ENCODE assay signal across 8 mouse cellular contexts in the genomic region with DNA sequence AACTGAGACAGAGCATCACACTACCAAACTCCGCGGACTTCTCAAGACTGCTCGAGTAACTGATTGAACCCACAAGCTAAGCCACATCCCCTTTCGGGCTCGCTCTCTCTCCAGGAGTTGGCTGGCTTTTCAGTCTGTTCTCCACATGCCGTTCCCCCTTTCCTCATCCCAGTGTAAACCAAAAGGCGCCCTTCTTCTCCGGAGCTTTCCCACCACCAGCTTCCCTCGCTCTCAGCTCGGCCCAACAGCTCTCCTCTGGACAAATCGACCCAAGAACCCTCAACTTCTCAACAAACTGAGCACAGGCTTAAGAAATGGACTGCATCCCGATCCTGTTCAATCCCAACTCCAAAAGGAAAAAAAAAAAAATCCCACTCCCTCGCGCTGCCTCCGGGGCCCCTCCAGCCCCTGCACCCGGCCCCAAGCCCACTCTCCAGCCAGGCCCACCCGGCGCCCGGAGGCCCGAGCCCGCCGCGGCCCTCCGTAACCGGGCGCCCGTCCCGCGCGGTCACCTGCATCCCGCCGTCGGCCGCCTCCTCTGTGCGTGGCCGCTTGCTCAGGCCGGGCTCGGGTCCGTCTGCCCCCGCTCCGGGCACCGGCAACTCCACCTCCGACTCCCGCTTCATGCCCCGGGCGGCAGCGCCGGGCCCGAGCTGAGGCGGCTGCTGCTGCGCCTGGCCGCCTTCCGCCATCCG. TPM values are rescaled to one million over a fixed set of nuclear protein-coding genes. Genes with fewer than 3 reads are reported as not detected.
DNase-seq lines count a peak whose midpoint lies in the region; ATAC-seq and TF ChIP-seq lines count a peak whose summit lies in the region.

No protein-coding gene starts in this region.

- no peaks in the 10 kb centered on the region for H3K79me2 ChIP-seq in CH12.LX (replicated peaks; ENCODE audit: control insufficient read depth, extremely low read depth, insufficient read depth, poor library complexity, severe bottlenecking)

- H3K36me3 ChIP-seq in CH12.LX (replicated peaks in 1 of 2; ENCODE audit: control insufficient read depth in 1 of 2, insufficient read depth in 1 of 2, low read length in 1 of 2), result no peaks in the 10 kb centered on the region
- no peaks in the 10 kb centered on the region for H3K36me3 ChIP-seq in embryonic facial prominence, embryonic 12.5 days
- H3K36me3 ChIP-seq in heart, embryonic 10.5 days, result no peaks in the 10 kb centered on the region
- H3K36me3 ChIP-seq in kidney, embryonic 14.5 days (ENCODE audit: control insufficient read depth, insufficient read depth, low read length), result no peaks in the 10 kb centered on the region
- H3K36me3 ChIP-seq in liver, embryonic 16.5 days (ENCODE audit: control insufficient read depth, insufficient read depth), result no peaks in the 10 kb centered on the region

- no peak for TF ChIP-seq RAD21 in CH12.LX (IDR thresholded peaks at IDR 0.05; ENCODE audit: low read depth, low read length)

- no peak for TF ChIP-seq EP300 in CH12.LX (IDR thresholded peaks at IDR 0.05; ENCODE audit: low read length)

- H3K4me2 ChIP-seq in CH12.LX (ENCODE audit: insufficient read depth, low read depth, poor library complexity, severe bottlenecking), result peak overlapping the region; percentile 87
- peak overlapping the region; percentile 78 for H3K4me2 ChIP-seq in embryonic facial prominence, embryonic 12.5 days (replicated peaks)
- H3K4me2 ChIP-seq in kidney, embryonic 14.5 days (replicated peaks; ENCODE audit: low read depth, low read length), result peak overlapping the region; percentile 74
- peak overlapping the region; percentile 67 for H3K4me2 ChIP-seq in liver, embryonic 16.5 days (ENCODE audit: low read depth, low read length)

- WGBS in embryonic facial prominence, embryonic 12.5 days, result under 1% methylated on average over 52 of the region's 54 CpGs
- 1% methylated on average over 54 of the region's 54 CpGs for WGBS in heart, embryonic 10.5 days
- WGBS in kidney, embryonic 14.5 days, result 0% methylated on average over 46 of the region's 54 CpGs
- WGBS in liver, embryonic 16.5 days (ENCODE audit: insufficient replicate concordance), result 0% methylated on average over 51 of the region's 54 CpGs

- in situ Hi-C loops in CH12.LX (cut with MboI; ENCODE audit: low pct_ligation_motif_present, low pct_unique_long_range_greater_than_20kb, low sequenced_read_pairs), result no loop called here

- H3K4me1 ChIP-seq in CH12.LX (ENCODE audit: control insufficient read depth in 1 of 2, insufficient read depth in 2 of 2), result peaks cover 0 to 4% of the 10 kb centered on the region in 2 experiments; a peak in 1 of 4 replicates
- peaks cover 48% of the 10 kb centered on the region for H3K4me1 ChIP-seq in embryonic facial prominence, embryonic 12.5 days
- H3K4me1 ChIP-seq in heart, embryonic 10.5 days, result peaks cover 52% of the 10 kb centered on the region
- H3K4me1 ChIP-seq in kidney, embryonic 14.5 days (ENCODE audit: control insufficient read depth, insufficient read depth, low read length), result peaks cover 29% of the 10 kb centered on the region
- H3K4me1 ChIP-seq in liver, embryonic 16.5 days (ENCODE audit: control insufficient read depth, low read depth, low read length), result no peaks in the 10 kb centered on the region; the same call in none of the 2 replicates

- no peak overlapping the region for H3K27ac ChIP-seq in CH12.LX (ENCODE audit: insufficient read depth, low read depth)
- peak overlapping the region; percentile 99 for H3K27ac ChIP-seq in embryonic facial prominence, embryonic 12.5 days
- peak overlapping the region; percentile 99 for H3K27ac ChIP-seq in heart, embryonic 10.5 days
- peak overlapping the region; percentile 93 for H3K27ac ChIP-seq in kidney, embryonic 14.5 days (ENCODE audit: low read depth, low read length)
- H3K27ac ChIP-seq in liver, embryonic 16.5 days (ENCODE audit: low read length), result peak overlapping the region; percentile 74

- dilution Hi-C loops in CH12.LX (cut with MboI; ENCODE audit: extremely low pct_ligation_motif_present, extremely low pct_unique_long_range_greater_than_20kb, low sequenced_read_pairs), result no loop called here

- H3K9me3 ChIP-seq in CH12.LX (replicated peaks; ENCODE audit: low read length), result no peaks in the 10 kb centered on the region
- H3K9me3 ChIP-seq in embryonic facial prominence, embryonic 12.5 days, result no peaks in the 10 kb centered on the region
- no peaks in the 10 kb centered on the region for H3K9me3 ChIP-seq in heart, embryonic 10.5 days
- no peaks in the 10 kb centered on the region for H3K9me3 ChIP-seq in kidney, embryonic 14.5 days (ENCODE audit: control insufficient read depth, low read length)
- no peaks in the 10 kb centered on the region for H3K9me3 ChIP-seq in liver, embryonic 16.5 days (replicated peaks; ENCODE audit: control insufficient read depth, low read length)

- peak overlapping the region in 1 of 3 experiments; percentile 64 for H3K4me3 ChIP-seq in CH12.LX (replicated peaks in 1 of 3; ENCODE audit: low read depth in 2 of 3, low read length in 2 of 3, poor library complexity in 1 of 3)
- peak overlapping the region; percentile 98 for H3K4me3 ChIP-seq in embryonic facial prominence, embryonic 12.5 days
- peak overlapping the region; percentile 99 for H3K4me3 ChIP-seq in heart, embryonic 10.5 days
- peak overlapping the region; percentile 96 for H3K4me3 ChIP-seq in kidney, embryonic 14.5 days (ENCODE audit: low read length)
- H3K4me3 ChIP-seq in liver, embryonic 16.5 days (ENCODE audit: low read depth, low read length), result peak overlapping the region; percentile 66

- peak; percentile 14; the same call in 1 of the 2 replicates for ATAC-seq in embryonic facial prominence, embryonic 12.5 days (ENCODE audit: insufficient number of reproducible peaks, insufficient read depth, low FRiP score, low TSS enrichment)
- ATAC-seq in kidney, embryonic 14.5 days (ENCODE audit: low FRiP score, low TSS enrichment), result no peak
- ATAC-seq in liver, embryonic 16.5 days (ENCODE audit: low read depth), result peak; percentile 4

- DNase-seq in CH12.LX (ENCODE audit: extremely low read depth), result no peak
- peak; percentile 41 for DNase-seq in adrenal gland, adult 2 months
- no peak for DNase-seq in heart, embryonic 10.5 days (ENCODE audit: low spot score)
- peak; percentile 32 for DNase-seq in ovary, postnatal 14 days (ENCODE audit: low spot score)
- no peak for DNase-seq in spleen, postnatal 4 days (ENCODE audit: low spot score in 2 of 2)

- peaks cover 91% of the 10 kb centered on the region for H3K27me3 ChIP-seq in CH12.LX (replicated peaks)
- no peaks in the 10 kb centered on the region for H3K27me3 ChIP-seq in embryonic facial prominence, embryonic 12.5 days
- no peaks in the 10 kb centered on the region for H3K27me3 ChIP-seq in heart, embryonic 10.5 days (ENCODE audit: insufficient read depth, poor library complexity, severe bottlenecking)
- no peaks in the 10 kb centered on the region for H3K27me3 ChIP-seq in kidney, embryonic 14.5 days (ENCODE audit: control insufficient read depth, insufficient read depth, low read length)
- H3K27me3 ChIP-seq in liver, embryonic 16.5 days (ENCODE audit: control insufficient read depth, insufficient read depth, low read depth, low read length), result peaks cover 42% of the 10 kb centered on the region

- TF ChIP-seq POLR2A in CH12.LX (IDR thresholded peaks at IDR 0.05; ENCODE audit: low read depth, low read length), result no peak

- TF ChIP-seq CTCF in CH12.LX (conservative IDR thresholded peaks at IDR 0.05 in 1 of 2, IDR thresholded peaks at IDR 0.05 in 1 of 2; ENCODE audit: low read depth in 2 of 2, low read length in 2 of 2), result no peak

- peak overlapping the region; percentile 63 for H3K9ac ChIP-seq in CH12.LX (ENCODE audit: insufficient read depth, low read depth)
- H3K9ac ChIP-seq in embryonic facial prominence, embryonic 12.5 days, result peak overlapping the region; percentile 98
- H3K9ac ChIP-seq in kidney, embryonic 14.5 days (ENCODE audit: low read depth, low read length), result peak overlapping the region; percentile 99
- peak overlapping the region; percentile 61 for H3K9ac ChIP-seq in liver, embryonic 16.5 days (ENCODE audit: low read depth, low read length)

TF ChIP-seq in CH12.LX, 34 proteins besides CTCF, POLR2A, EP300 and RAD21 (continues in another document):
- TF ChIP-seq RCOR1 (conservative IDR thresholded peaks at IDR 0.05; ENCODE audit: low read depth, low read length) (no peak), UBTF (IDR thresholded peaks at IDR 0.05; ENCODE audit: low read depth, low read length) (no peak; the same call in 1 of the 2 replicates), CHD2 (IDR thresholded peaks at IDR 0.05; ENCODE audit: low read length) (no peak), E2F4 (IDR thresholded peaks at IDR 0.05; ENCODE audit: insufficient replicate concordance, low read depth, low read length) (no peak), GABPA (IDR thresholded peaks at IDR 0.05; ENCODE audit: insufficient replicate concordance, low read depth, low read length) (no peak), USF2 (conservative IDR thresholded peaks at IDR 0.05; ENCODE audit: low read depth, low read length) (no peak), TBP (conservative IDR thresholded peaks at IDR 0.05; ENCODE audit: low read depth, low read length) (no peak), NELFE (IDR thresholded peaks at IDR 0.05; ENCODE audit: low read depth, low read length) (no peak), MEF2A (IDR thresholded peaks at IDR 0.05; ENCODE audit: borderline replicate concordance, low read depth, low read length) (no peak), MAX (IDR thresholded peaks at IDR 0.05; ENCODE audit: low read length) (no peak), MAFK (IDR thresholded peaks at IDR 0.05; ENCODE audit: insufficient replicate concordance, low read length) (no peak), CHD1 (IDR thresholded peaks at IDR 0.05; ENCODE audit: low read depth, low read length) (no peak), ZKSCAN1 (IDR thresholded peaks at IDR 0.05; ENCODE audit: borderline replicate concordance, low read depth, low read length) (no peak), USF1 (IDR thresholded peaks at IDR 0.05; ENCODE audit: low read depth, low read length) (no peak), MYC (IDR thresholded peaks at IDR 0.05; ENCODE audit: low read depth, low read length) (no peak), HCFC1 (IDR thresholded peaks at IDR 0.05; ENCODE audit: low read depth, low read length) (no peak), JUND (conservative IDR thresholded peaks at IDR 0.05; ENCODE audit: low read depth, low read length) (no peak)

RNA-seq across cellular contexts. Expression of gene Rbfox2, which starts 0.8 kb away (rescaled TPM):
- 0.59 and 0.89 TPM in 2 replicates for total RNA-seq in CH12.LX (2012; rRNA removed)
- total RNA-seq in CH12.LX (2014; rRNA removed), result not detected in 2 replicates
- not detected in 2 replicates for polyA plus RNA-seq in CH12.LX (2012; ENCODE audit: insufficient read length, low read depth)
- total RNA-seq in adrenal gland, adult 2 months (2021), result 10 to 100 TPM; 56.1 to 68.7 TPM
- 53.8 and 74.8 TPM in 2 replicates for polyA plus RNA-seq in adrenal gland, adult 2 months (2012; rRNA removed)
- 96.4 and 96.9 TPM in 2 replicates for polyA plus RNA-seq in embryonic facial prominence, embryonic 12.5 days (2016; fragmentation: Nextera tagmentation; extraction: Ambion mirVana)
- polyA plus RNA-seq in heart, embryonic 10.5 days (2016; fragmentation: Nextera tagmentation; extraction: Ambion mirVana), result 76.2 and 96.5 TPM in 2 replicates
- 57.6 and 64.6 TPM in 2 replicates for polyA plus RNA-seq in kidney, embryonic 14.5 days (2014; fragmentation: Nextera tagmentation; extraction: Ambion mirVana)
- polyA plus RNA-seq in liver, embryonic 16.5 days (2015; fragmentation: Nextera tagmentation; extraction: Ambion mirVana), result 12.7 and 14.4 TPM in 2 replicates

Comparison
In these comparisons a context has a peak if more than half of its experiments do, and no peak if none do; other contexts are left out.
1. DNase-seq: peak in adrenal gland, adult 2 months (single experiment) and ovary, postnatal 14 days (single experiment); none in CH12.LX (single experiment), heart, embryonic 10.5 days (single experiment) and spleen, postnatal 4 days (0 of 2).
2. RNA of gene Rbfox2, which starts 0.8 kb away (polyA plus RNA-seq): 96.4 to 96.9 TPM in embryonic facial prominence, embryonic 12.5 days, 76.2 to 96.5 TPM in heart, embryonic 10.5 days, 53.8 to 74.8 TPM in adrenal gland, adult 2 months, 57.6 to 64.6 TPM in kidney, embryonic 14.5 days and 12.7 to 14.4 TPM in liver, embryonic 16.5 days; not detected in CH12.LX; every median in the first group is over 10 times any median in the second.
3. Peak in every context shown above with its lines, with median percentiles within 50 percentile points of each other: H3K4me2 ChIP-seq and H3K9ac ChIP-seq.